Mouse (Mus musculus): ENCODE results near the gene Meiob.

The Meiob gene

DNA sequence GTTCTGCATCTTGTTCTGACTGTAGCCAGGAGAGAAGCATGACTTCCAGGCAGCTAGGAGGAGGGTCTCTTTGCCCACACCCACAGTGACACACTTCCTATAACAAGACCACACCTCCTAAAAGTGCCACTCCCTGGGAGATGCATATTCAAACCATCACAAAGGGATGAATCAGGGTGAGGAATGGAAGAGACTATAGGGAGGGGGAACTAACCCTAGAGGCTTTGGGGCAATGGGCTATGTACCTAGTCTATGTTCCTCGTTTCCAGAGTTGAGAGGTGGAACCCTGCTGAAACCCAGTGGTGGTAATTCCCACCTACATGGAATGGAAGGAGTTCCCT lies 70.3 kb downstream of the Meiob start:
- no peak for DNase-seq (ENCODE audit: low spot score)

- DNase-seq (ENCODE audit: low spot score), result no peak
These were observed 70.9 kb downstream of the Meiob start for GRCm38 (mm10) chr17:24874989-24875388.

DNA sequence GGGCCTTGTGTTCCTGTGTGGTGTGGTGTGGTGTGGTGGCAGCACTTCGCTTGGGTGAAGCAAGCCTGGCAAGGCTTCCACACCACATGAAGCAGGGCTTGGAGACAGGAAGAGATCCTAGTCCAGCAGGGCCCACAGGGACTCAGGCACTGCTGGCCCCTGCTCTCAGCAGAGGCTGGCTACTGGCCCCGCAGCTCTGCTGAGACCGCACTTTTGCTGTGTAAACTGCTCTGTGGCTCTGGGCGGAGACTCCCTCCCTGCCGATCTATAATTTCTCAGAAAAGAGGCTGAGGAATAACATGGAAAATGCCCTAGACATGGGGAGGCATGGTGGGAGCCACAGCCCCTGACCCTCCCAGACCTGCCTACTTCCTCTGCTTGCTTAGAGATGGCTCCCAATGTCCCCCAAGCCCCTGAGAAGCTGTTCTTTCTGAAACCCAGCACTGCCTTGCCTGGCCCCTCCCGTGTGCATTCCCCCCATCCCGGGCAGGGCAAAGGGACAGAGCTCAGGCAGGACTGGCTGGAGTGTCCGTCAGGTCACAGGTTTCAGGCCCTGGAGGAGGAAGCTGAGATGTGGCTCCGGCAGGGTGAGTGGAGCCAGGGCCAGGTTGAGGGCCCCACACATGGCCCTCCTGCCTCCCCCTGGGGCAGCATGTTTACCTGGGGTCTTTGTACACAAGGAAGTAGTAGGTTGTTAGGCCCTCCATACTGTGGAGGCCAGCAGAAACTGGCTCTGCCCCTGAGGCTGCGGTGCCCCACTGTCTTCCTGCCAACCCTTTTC lies 73.4 kb downstream of the Meiob start:
- no peak for DNase-seq (ENCODE audit: low spot score)

- DNase-seq (ENCODE audit: low spot score), result no peak
These were observed 74.0 kb downstream of the Meiob start for GRCm38 (mm10) chr17:24878117-24878397.

- DNase-seq (ENCODE audit: low spot score), result no peak
These were observed 74.4 kb downstream of the Meiob start for GRCm38 (mm10) chr17:24878531-24878930.

DNA sequence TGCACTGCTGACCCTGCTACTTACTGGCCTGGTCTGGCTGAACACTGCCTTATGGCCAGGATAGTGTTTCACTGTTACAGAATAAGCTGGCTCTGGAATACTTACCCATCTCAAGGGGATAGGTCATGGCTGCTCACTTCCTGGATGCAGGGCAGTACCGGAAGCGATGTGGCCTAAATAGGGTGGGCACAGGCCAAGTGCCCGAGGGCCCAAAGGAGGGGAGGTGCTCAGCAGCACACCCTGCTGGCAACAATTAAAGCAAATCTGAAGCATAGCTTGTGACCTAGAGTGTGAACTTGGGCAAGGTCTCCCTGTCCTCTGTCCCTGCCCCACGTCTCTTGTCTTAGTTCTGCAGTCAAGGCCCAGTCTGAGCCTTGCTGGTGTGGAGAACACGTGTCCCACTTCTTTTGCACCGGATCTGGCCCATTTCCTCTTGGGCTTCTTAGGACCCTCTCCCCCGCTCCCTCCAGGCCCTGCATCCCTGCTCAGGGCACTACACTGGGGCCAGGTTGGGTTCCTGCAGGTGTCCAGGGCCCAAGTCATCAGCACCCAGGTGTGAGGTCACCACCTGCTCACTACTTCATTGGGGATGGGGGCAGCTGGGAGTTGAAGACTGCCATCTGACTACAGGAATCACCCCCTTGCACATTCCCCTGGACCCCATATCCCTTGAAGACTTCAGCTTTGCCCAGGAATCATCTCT lies 77.8 kb downstream of the Meiob start:
- DNase-seq (ENCODE audit: low spot score), result peak; percentile 80

GRCm38 (mm10) chr17:24884391-24884790 lies 80.3 kb downstream of the Meiob start:
- DNase-seq (ENCODE audit: low spot score), result no peak

- DNase-seq (ENCODE audit: low spot score), result no peak
These were observed 81.5 kb downstream of the Meiob start for GRCm38 (mm10) chr17:24885356-24886133.

- DNase-seq (ENCODE audit: low spot score), result peak; percentile 99
These were observed 82.2 kb downstream of the Meiob start, which contains the start of the genes Nubp2 and Spsb3 for GRCm38 (mm10) chr17:24886134-24886931. Nubp2 (minus strand) TSS chr17:24886349. Spsb3 (plus strand) TSS chr17:24886643.

DNA sequence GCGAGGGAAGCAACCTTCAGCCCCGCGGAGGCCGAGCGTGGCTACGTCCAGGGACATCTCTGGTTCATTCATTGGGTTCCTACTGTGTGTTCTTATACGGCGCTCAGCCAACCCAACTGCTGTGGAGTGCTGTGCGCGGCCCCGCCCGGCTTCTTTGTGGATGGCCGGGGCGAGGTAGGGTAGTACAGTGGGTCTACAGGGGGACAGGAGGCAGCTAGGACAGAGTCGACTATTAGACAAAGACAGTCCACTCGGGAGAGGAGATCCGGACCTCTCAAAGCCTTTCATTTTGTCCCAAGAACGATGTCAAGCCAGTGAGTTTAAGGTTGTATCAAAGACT lies 82.8 kb downstream of the Meiob start:
- DNase-seq (ENCODE audit: low spot score), result no peak

GRCm38 (mm10) chr17:24887291-24888080 lies 83.4 kb downstream of the Meiob start:
- DNase-seq (ENCODE audit: low spot score), result peak; percentile 41

DNA sequence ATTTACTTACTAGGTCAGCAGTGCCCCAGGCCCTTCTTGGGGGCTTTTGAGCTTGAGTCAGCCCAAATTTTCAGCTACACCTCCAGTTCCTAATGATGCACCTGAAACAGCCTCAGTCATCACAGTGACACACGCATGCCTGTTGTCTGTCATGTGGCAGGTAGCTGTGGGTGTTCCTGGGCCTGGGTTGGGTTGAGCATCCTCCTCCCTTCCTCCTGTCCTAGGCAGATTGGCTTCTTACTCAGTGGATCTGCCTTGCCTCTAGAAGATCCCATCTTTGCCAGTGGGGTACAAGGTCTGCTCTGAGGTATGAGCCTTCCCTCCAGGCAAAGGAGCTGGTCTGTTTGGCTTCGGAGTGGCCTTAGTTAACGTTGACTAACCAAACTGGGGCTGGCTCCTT lies 84.8 kb downstream of the Meiob start:
- DNase-seq (ENCODE audit: low spot score), result no peak
